Mouse (Mus musculus) ES-E14 (cell line): ENCODE measurements at regions not wholly inside any gene's neighbourhood (a gene's known extent, or its start where the extent isn't known, plus 50 kb on each side); places are given as distances from the start of the nearest gene placed in this dataset.

ENCODE experiments used
- DNase-seq: peaks from one replicate; pipeline ENCODE4 v3.0.0-alpha.2; 2013; ENCODE audit warnings: low read depth, low spot score
- H3K27ac ChIP-seq: 2 replicates; pipeline ENCODE4 v1.5.1; 2012; ENCODE audit warnings: low read depth, mild to moderate bottlenecking, low read length, moderate library complexity, mixed read lengths; ENCODE audit not compliant: poor library complexity, insufficient read depth, severe bottlenecking
- H3K36me3 ChIP-seq: 2 replicates; pipeline ENCODE4 v1.6.1; 2012; ENCODE audit warnings: mild to moderate bottlenecking, low read length, moderate library complexity, mixed read lengths; ENCODE audit not compliant: control insufficient read depth, poor library complexity, insufficient read depth, severe bottlenecking
- H3K4me1 ChIP-seq, 2 experiments: fragments of 150-350 bp in 1 of 2; sonication (generic) in 1 of 2; 2 replicates each; pipeline ENCODE4 v1.6.1; 2012; ENCODE audit warnings: low read length in 2 of 2, mild to moderate bottlenecking in 1 of 2, mixed read lengths in 1 of 2; ENCODE audit not compliant: control insufficient read depth in 2 of 2, insufficient read depth in 2 of 2, poor library complexity in 1 of 2
- H3K4me3 ChIP-seq, 2 experiments: fragments of 150-350 bp in 1 of 2; sonication (generic) in 1 of 2; 2 replicates each; pipeline ENCODE4 v1.5.1; 2012; ENCODE audit warnings: low read length in 2 of 2, low read depth in 1 of 2, mild to moderate bottlenecking in 1 of 2, mixed read lengths in 1 of 2; ENCODE audit not compliant: insufficient read depth in 1 of 2, poor library complexity in 1 of 2, severe bottlenecking in 1 of 2
- H3K9ac ChIP-seq: 2 replicates; pipeline ENCODE4 v1.6.1; 2012; ENCODE audit warnings: low read depth, mild to moderate bottlenecking, low read length, mixed read lengths; ENCODE audit not compliant: poor library complexity, insufficient read depth, severe bottlenecking
- H3K9me3 ChIP-seq: fragments of 150-350 bp; sonication (generic); 2 replicates; pipeline ENCODE4 v1.6.1; 2012; ENCODE audit warnings: low read depth, mild to moderate bottlenecking, low read length; ENCODE audit not compliant: control insufficient read depth, insufficient read depth
- CHD2 ChIP-seq: IDR thresholded peaks from 2 replicates; pipeline ENCODE4 v1.6.1; 2014; ENCODE audit warnings: mild to moderate bottlenecking, low read depth, low read length, inconsistent platforms
- HCFC1 ChIP-seq: IDR thresholded peaks from 2 replicates; pipeline ENCODE4 v1.6.1; 2012; ENCODE audit warnings: low read length, inconsistent platforms, borderline replicate concordance; ENCODE audit not compliant: insufficient read depth
- MAFK ChIP-seq: IDR thresholded peaks from 2 replicates; pipeline ENCODE4 v1.6.1; 2014; ENCODE audit warnings: mild to moderate bottlenecking, low read depth, low read length, inconsistent platforms; ENCODE audit not compliant: insufficient read depth
- ZC3H11A ChIP-seq: IDR thresholded peaks from 2 replicates; pipeline ENCODE4 v1.6.1; 2012; ENCODE audit warnings: low read depth, mild to moderate bottlenecking, inconsistent platforms, low read length, borderline replicate concordance
- ZNF384 ChIP-seq: IDR thresholded peaks from 2 replicates; pipeline ENCODE4 v1.6.1; 2012; ENCODE audit warnings: low read depth, low read length, inconsistent platforms
- in situ Hi-C, 2 experiments: fragments of 600-800 bp; cut with MboI; formaldehyde crosslinking; loops; one replicate each; pipeline ENCODE4 v1.15.1; 2025; ENCODE audit warnings: low sequenced_read_pairs in 2 of 2, inconsistent platforms in 1 of 2; ENCODE audit not compliant: unreplicated experiment in 2 of 2

DNA sequence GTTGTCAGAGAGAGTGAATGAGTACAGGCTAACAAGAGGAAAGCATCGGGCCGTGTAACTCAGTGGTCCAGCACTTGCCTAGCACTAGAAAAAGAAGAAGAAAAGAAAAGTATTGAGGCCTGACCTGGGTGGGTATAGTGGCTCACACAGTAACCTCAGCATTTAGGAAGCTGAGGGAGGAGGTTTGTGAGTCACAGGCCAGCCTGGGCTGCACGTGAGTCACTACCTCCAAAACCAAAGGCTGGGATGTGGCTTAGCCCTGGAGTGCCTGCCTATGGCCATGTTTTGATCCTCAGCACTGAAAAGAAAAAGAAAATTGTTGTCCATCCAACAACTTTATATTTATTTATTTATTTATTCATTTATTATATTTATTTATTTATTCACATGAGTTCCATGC, 51.2 kb upstream of the Kcnk12 start:
- Histone ChIP-seq H3K36me3 (no peaks in the 10 kb centered on the region), H3K9me3 (no peaks in the 10 kb centered on the region), H3K9ac (no peak overlapping the region), H3K4me1 (0 out of 4 replicates have a peak, but pooled peaks cover 0 to 2% of the 10 kb centered on the region in 2 experiments), H3K27ac (no peak overlapping the region), H3K4me3 (no peak overlapping the region)
- TF ChIP-seq ZNF384 (no peak), HCFC1 (no peak), MAFK (no peak), ZC3H11A (no peak), CHD2 (no peak)
- in situ Hi-C loops, result no loop called here
- no peak for DNase-seq
